Mouse (Mus musculus) heart, adult 8-10 months (tissue): Measurements from ENCODE around the gene Ccdc146. TPM values are rescaled to one million over a fixed set of nuclear protein-coding genes. Genes with fewer than 3 reads are reported as not detected.
"Not testable (repeated sequence)": the region's sequence is repeated elsewhere in the genome, so short reads cannot be mapped to it uniquely, and the experiment has no call there.

Source experiments
- DNase-seq: peaks from one replicate; pipeline ENCODE4 v3.0.0; 2022; ENCODE audit warnings: low spot score
- total RNA-seq, 4 experiments: library from RNA; stranded (reverse); gene quantifications; 2 replicates each; pipeline ENCODE4 v1.2.4; 2022

Ccdc146 gene
- total RNA-seq, 4 experiments from 2014 or later: 2.6 to 6.0 (median 4.1) TPM

DNA sequence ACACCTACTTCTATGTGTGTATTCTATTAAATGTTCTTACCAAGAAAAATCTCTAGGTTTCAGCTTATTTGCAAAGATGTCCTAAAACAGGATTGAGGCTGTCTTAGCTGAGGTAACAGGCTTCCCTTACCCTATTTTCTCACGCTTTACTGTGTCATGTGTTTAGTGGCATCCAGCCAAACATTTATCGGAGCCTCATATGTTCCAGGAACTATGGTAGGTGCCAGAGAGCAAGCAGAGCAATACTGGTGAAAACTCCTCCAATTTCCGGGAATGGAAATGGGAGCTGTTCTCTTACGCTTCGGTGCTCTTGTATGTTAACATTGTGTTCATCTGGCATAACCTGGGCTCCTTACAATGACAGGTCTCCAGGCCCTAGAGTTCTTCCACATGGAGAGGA, 92.8 kb downstream of the Ccdc146 start:
- DNase-seq: peak; percentile 47

DNA sequence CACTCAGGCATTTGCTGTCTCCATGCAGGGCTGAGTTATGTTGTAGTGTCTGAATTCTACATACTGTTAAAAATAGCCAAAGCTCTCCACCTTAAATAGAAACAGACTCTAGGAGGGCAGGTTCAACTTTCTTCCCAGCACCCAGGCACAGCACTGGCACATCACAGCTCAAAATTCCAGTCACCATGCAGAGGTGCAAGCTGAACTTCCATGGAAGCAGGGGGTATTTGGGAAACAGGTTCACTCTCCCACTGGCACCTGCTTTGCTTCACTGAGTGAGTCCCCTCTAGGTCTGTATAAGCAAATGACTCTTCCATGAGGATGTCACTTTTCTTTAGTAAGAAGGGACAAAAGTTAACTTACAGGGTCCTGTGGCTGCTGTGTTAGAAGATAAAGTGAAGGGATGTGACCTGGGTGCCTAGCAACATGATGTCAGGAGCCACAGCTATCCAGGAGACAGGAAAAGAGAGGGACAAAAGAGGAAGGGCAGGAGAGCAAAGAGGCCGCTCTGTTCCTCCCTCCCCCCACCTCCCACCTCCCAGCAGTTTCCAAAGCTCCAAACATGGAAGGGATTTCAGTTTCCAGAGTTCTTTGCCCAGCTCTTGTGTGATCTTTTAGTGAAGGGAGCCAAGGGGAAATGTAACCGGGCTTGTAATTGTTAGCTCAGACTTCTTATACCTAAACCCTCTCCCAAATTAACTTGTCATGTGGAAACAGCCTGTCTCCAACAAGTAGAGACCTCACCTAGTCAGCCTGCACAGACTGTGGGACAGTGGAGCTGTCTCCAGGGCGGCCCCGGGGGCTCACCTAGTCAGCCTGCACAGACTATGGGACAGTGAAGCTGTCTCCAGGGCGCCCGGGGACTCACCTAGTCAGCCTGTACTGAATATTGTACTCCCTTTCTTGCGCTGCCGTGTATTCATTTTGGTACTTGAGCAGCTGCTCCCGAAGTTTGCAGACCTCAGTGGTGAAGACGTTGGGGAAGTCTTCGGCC, 94.5 kb downstream of the Ccdc146 start:
- DNase-seq: peak; percentile 42

DNA sequence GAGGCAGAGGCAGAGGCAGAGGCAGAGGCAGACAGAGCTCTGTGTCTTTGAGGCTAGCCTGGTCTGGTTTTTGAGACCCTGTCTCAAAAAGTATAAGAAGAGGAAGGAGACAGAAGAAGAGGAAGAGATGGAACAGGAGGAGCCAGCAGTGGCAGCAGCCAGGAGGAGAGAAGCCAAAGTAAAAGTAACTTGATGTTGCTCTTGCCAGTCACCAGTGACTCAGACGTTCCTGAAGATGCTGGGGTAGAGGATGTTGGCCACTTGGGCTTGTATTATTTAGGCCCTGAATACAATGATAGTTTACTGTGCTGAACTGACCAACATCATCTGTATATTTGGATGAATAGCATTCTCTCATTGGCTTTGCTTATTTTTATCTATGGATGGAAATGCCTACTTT, 95.9 kb downstream of the Ccdc146 start:
- DNase-seq: no peak

DNA sequence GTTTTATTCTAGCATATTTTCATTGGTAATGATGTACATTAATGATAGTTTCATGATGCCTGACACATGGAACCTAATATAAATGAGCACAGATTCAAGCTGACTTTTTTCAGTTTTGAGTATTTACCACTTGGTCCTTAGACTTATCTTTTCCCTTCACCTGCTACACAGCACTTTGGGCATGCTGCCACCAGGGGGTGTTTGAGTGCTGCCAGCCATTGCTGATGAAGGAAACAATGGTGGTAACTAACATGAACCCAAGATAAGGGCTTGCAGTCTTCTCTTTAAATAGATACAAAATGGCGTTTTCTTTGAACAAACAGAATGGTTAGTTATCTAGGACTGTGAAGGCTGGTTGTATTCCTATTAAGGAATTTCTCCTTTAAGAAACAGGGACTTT, 98.0 kb downstream of the Ccdc146 start:
- DNase-seq: peak; percentile 59

DNA sequence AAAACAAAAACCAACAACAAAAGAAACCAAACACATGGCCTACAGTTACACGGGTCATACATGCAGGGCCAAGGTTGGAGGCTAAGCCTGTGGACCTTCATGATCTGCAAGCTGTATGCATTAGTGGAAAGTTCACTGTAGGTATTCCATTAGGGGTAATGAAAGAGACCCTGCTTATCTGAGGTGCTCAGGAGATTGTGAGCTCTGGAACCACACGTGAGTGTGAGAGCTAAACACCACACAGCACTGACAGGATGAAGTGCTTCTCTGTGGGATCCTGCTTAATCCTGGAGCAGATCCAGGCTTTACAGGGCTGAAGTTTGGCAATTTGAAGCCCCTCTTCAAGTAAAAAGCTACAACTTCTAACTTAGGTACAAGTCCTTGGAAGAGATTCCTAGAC, 104.3 kb downstream of the Ccdc146 start:
- no peak for DNase-seq

DNA sequence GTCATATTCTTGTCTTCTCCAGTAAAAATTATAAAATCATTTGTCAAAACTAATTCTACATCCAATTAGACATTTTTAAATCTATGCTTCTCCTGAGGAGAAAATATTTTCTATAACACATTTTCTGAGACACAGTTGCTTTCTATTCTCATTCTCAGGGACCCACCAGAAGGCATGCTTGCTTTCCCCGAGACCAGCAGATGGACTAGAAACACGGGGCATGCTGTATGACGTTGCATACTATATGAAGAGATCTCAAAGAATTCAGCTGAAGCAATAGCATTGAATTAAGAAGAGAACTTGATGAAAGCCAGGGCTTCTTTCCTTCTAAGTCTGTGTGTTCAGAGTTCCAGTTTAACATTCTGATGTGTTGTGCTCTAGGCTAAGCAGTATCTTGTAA, 109.8 kb downstream of the Ccdc146 start:
- DNase-seq: no peak

DNA sequence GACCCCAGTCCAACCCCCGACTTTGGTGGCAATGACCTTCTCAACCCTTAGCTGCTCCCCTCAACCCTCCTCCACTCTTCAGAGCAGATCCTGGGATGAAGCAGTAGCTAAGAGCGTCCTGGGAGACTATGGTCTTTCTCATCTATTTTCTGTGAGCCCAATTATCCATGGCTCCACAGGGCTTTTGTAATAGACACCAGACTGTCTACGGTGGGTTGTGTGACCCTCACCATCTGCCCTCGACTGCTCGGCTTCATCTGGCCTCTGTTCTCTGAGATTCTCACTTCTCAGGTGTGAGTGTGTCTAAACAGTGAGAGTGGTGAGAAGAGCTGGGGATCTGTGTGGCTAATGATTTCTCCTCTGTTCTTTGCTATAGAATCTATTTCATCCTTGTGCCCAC, 117.3 kb downstream of the Ccdc146 start:
- DNase-seq: no peak

DNA sequence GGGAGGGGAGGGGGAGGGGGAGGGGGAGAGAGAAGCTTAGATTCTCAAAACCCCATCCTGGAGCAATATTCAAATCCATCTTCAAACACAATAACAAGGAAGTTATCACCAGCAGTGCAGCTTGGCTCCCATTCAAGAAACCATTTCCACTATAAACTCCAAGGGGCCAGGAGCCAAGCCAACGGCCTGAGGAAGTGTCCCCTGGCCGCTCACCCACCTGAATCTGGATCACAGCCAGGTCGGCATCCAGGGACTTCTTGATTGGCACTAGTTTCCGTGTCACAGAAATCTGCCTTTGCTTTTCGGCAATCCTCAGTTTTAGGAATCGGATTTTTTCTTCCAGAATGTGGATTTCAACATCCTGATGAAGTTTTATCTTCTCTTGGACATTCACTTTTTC, 123.5 kb downstream of the Ccdc146 start:
- DNase-seq: peak; percentile 26

DNA sequence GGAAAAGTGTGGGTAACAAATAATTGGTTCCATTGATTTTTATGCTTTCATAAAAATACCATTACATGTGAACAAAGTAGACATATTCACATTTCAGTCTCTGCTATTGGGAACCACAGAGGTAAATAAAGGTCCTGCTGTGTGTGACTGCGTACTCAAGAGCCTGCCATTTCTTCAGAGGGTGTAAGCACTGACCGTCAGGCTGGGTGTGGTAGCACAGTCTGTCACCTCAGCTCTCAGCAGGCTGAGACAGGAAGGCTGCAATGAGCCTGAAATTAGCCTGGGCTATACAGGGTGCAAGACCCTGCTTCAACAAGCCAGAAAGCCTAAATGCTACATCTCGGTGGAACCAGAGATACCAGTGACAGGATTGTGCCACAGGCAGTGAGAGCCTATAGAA, 124.4 kb downstream of the Ccdc146 start:
- DNase-seq: no peak

DNA sequence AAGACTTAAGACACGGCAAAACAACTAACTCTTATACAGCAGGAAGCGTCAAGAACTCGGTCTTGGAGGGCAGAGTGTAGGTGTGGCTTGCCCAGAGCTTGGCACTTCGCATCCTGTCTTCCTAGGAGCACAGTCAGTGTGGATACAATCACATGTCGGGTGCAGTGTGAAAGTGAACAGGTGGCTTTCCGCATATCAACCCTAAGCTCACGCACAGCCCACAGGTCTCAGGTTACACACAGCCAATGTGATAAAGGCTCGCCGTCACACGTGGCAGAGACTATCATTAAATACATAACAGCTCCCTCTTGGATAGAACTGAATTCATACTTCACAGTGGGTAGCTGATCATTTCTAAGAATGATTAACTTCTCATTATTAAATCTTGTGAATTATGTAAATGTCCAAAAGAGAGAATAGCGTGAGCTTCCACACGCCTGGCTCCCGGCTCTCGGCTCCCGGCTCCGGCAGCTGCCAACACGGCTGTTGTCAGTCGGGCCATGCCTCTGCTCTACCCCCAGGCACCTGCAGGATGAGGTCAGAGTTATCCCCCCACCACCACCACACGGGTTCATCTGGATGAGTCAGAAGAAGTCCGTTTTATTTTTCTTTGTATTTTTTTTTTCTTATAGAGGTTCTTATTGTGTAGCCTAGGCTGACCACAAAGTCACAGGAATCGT, 125.3 kb downstream of the Ccdc146 start:
- no peak for DNase-seq

DNA sequence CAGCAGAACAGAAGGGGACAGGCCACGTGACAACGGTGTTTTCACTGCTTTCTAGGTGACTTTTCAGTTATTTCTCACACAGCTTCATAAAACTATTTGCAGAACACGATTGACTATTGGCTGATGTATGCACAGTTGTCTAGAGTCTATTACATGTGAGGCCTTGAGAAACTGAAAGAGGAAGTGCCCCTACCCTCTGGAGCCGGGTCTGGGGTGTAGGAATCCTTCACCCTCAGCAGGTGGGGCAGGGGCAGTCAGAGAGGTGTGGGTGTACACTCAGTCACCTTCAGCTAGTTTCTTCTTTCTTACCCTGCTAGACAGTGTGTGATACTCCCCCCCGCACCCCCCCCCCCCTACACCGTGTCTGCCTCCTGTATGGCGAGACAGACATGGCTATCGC, 128.8 kb downstream of the Ccdc146 start:
- no peak for DNase-seq

DNA sequence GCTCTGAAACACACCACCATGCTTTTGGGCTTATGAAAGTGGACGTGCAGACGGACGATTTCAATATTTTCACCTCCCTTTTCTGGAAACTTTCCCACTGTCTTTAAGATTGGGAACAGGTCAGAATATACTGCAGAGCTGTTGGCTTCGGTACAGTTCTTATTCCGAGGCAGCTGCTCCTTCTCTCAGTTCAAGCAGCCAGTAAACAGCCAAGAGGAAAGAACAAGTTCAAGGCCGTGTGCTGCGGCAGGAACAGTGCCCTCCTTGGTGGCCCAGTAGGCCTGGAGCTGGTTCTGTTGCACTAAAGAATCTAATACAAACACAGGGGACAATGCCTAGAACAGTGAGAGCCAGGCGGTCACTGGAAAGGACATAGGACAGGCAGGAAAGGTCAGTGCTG, 133.9 kb downstream of the Ccdc146 start:
- no peak for DNase-seq

DNA sequence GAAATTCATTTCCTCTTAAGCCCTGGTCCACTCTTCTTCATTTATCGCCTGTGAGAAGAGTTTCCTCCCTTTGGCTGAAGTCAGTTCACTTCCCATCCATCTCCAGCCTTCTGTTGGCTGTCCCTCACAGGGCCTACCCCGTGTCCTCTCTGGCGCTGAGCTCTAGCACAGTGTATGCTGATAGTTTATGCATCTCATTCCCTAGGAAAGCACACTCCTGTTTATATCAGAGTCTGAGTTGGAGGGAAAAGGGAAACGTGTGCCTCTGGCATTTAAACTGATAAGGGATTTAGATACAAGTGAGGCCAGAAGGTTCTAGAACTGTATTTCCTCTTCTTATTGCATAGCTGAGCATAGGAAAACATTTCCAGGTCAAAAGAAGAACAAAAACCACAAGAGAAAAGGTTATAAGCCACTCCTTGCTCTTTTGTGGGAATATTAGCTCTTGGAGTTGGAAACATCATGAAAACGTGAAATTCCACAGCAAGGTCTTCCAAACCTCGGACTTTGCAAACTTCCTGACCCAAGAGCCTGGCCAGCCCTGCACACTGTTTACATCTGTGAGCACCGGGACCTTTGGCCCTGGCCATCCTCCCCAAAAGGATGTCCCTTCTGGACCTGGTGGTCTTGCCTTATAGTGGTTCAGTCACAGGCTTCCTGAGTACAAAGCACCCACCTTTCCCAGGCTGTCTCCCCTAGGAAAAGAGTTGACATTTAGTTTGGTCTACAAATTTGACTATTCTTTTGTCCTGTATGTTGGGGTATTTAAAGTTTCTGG, 135.6 kb downstream of the Ccdc146 start:
- no peak for DNase-seq

DNA sequence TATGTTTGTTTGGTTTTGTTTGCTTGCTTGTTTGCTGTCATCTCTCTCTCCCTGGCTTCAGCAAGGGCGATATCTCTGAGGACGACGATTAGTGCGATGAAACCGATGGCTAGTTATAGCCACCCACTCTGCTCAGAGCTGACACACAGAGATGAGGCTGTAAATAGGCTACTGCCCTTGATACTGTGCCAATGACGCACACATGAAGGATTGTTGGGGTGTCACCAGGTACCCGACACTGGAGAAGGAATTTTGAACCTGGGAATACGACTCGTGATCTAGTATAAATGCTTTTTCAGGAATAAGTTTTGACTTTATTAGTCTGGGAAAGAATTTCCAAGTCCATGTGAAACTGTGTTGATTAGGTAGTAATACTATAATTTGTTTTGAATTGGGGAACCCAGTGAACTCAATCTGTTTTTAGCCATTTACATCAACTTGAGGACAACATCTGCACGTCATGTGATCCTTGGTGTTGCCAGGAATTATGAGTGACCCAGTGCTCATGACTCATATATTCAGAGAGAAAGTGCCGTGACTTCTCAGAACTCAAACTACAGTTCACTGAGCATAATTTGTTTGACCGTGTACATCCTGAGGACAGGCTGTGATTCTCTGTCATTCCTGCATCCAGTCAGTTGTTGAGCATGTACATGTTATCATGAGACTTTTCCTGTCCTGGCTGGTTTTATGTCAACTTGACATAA, 141.0 kb downstream of the Ccdc146 start:
- DNase-seq: peak; percentile 66

DNA sequence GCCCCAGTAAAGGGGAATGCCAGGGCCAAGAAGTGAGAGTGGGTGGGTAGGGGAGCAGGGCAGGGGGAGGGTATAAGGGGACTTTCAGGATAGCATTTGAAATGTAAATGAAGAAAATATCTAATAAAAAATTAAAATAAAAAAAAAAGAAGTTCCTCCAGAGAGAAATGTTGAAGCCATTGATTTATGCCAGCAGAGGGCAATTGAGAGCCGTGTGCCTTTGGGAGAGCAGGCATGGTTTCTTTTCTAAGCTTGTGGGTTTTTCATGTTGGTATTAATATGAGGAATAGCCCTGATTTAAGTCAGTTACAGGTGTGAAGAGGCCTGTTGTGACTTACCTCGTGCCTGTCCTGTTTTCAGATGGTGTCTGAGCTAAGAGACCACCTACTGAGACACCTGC, 146.8 kb downstream of the Ccdc146 start:
- not testable (repeated sequence) for DNase-seq

DNA sequence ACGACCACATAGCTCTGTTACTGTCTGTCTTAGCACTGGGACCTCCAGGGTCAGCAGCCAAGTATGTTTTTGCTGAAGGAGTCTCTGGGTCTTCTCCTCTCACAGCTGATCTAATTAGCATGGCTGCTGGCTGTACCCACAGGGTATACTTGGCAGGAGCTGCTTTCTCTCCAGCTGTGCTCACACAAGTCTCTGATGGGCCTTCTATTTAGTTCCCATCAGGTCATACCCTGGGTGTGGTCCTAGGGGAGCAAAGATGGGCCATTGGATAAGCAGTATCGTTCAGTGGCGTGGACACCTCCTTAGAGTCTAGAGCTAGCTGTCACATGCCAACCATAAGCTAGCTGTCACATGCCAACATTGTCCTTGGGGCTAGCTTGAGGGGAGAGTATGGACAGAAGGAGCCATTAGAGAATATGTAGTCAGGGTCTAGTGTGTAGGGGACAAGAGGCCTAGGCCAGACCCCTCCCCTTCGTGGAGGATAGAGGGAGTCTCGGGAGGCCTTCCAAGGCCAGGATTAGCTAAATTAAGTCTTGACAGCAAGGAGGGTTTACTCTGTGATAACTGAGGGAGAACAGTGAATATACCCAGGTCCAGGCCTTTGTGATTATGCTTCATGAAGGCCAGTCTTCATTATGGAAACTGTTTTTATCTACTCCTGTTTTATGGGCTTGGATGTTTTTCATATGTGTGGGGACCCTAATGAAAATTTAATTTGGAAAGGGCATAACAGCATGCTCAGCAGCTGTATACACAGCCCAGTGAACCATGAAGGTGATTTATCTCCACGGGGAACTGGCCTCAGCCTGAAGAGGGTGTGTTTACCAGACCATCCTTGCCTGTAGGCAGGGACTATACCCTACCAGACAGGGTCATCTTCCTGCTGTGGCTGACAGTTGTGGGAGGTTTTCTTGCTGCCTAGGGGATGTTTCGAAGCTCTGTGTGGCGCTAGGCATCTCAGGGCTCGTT, 152.8 kb downstream of the Ccdc146 start:
- no peak for DNase-seq

DNA sequence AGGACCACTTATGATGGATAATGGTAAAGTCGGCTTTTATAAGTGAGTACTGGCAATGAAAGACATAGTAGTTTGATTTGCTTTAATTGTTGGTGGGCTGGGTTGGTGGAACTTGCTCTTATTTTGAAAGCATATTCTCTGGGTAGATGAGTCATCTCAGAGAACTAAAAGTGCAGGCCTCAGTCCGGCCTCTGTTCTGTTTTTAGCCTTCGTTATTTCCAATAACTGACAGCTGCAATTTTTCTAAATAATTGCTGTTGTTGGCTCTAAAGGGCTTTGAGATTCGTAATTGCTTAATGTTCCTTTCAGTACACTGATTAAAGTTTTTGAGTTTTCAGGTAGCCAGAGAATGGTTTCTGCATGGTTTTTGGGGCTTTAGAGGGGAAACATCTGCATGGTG, 153.7 kb downstream of the Ccdc146 start:
- peak; percentile 68 for DNase-seq

DNA sequence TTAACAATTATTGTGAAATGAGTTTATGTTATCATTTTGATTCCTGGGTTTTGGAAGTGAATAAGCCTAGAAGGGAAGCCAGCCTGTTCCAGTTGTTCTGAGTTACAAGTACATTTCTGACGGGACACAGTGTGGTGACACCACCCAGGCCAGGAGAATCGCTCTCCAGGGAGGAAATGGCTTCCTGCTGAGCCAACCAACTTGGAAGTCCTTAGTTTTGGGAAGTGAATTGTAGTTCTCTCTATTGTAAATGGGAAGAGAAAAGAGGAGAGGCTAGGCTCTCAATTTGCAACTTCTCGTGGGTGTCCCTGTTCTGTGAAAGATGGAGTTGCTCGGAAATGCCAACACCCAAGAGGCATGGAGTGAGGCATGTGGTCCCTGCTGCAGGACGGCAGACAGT, 155.0 kb downstream of the Ccdc146 start:
- peak; percentile 82 for DNase-seq

DNA sequence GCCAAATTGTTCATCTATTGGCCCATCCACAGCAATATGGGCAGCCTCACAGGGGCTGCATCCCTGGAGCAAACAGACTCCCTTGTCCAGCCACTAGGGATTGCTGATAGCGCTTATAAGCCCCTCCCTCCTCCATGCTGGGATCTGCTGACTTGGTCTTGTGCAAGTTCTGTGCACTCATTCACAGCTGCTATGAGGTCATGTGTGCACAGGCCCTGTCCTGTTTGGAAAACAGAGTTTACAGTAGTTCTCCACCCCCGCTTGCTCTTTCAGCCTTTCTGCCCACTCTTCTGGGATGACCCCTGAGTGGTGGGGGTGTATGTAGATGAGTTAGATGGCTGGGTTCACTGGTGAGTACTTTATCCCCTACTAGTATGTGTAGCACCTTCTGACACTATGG, 157.4 kb downstream of the Ccdc146 start:
- DNase-seq: peak; percentile 48

DNA sequence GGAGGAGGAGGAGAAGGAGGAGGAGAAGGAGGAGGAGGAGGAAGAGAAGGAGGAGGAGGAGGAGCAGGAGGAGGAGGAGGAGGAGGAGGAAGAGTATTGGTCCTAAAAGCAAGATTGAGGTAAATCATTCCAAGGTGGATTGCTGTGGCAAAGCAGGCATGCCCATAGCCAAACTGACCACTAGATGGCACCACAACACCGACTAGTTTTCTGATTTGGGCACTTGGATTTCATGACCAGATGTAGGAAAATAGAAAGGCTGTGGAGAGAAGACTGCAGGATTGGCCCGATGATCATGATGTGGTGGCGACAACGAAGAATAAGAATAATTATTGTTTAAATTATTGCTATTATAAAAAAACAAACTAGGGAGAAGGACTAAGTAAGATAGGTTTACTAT, 159.4 kb downstream of the Ccdc146 start:
- peak; percentile 87 for DNase-seq
